Mouse (Mus musculus) forebrain, embryonic 14.5 days (tissue): ENCODE measurements at regions not wholly inside any gene's neighbourhood (a gene's known extent, or its start where the extent isn't known, plus 50 kb on each side); places are given as distances from the start of the nearest gene placed in this dataset.

Source experiments
- ATAC-seq: fragments of 200-750 bp; cut with Nextera tagmentation; 2 replicates; pipeline ENCODE4 v1.8.0; 2017; ENCODE audit warnings: mild to moderate bottlenecking, moderate library complexity
- DNase-seq: peaks from one replicate; pipeline ENCODE4 v3.0.0-alpha.2; 2015; ENCODE audit warnings: low spot score
- H3K27ac ChIP-seq: fragments of 300-500 bp; sonication (generic); 2 replicates; pipeline ENCODE4 v1.5.1; 2014; ENCODE audit warnings: low read depth, mild to moderate bottlenecking, control low read depth, low read length, moderate library complexity
- H3K27me3 ChIP-seq: fragments of 300-500 bp; sonication (generic); replicated peaks from 2 replicates; pipeline ENCODE4 v1.6.1; 2014; ENCODE audit warnings: low read length, control low read depth, mixed read lengths; ENCODE audit not compliant: control insufficient read depth, insufficient read depth
- H3K36me3 ChIP-seq: fragments of 300-500 bp; sonication (generic); 2 replicates; pipeline ENCODE4 v1.6.1; 2014; ENCODE audit warnings: low read length, control low read depth; ENCODE audit not compliant: control insufficient read depth, insufficient read depth
- H3K4me1 ChIP-seq: fragments of 300-500 bp; sonication (generic); 2 replicates; pipeline ENCODE4 v1.6.1; 2014; ENCODE audit warnings: antibody characterized with exemption, low read length, control low read depth; ENCODE audit not compliant: control insufficient read depth, insufficient read depth
- H3K4me2 ChIP-seq: fragments of 300-500 bp; sonication (generic); 2 replicates; pipeline ENCODE4 v1.6.1; 2014; ENCODE audit warnings: mild to moderate bottlenecking, control low read depth, low read length
- H3K4me3 ChIP-seq: fragments of 300-500 bp; sonication (generic); 2 replicates; pipeline ENCODE4 v1.5.1; 2014; ENCODE audit warnings: low read depth, low read length, control low read depth
- H3K9ac ChIP-seq: fragments of 300-500 bp; sonication (generic); 2 replicates; pipeline ENCODE4 v1.6.1; 2014; ENCODE audit warnings: mild to moderate bottlenecking, low read length, control low read depth, moderate library complexity
- H3K9me3 ChIP-seq: fragments of 300-500 bp; sonication (generic); replicated peaks from 2 replicates; pipeline ENCODE4 v1.6.1; 2016; ENCODE audit warnings: low read length, control low read depth, mixed read lengths; ENCODE audit not compliant: control insufficient read depth
- WGBS: fragments of 180-500 bp; shearing (Covaris S2); extraction: QIAGEN DNeasy Blood & Tissue Kit; methylation state at CpG from one replicate; pipeline ENCODE4 v1.1.7; 2014; 5-methylcytosine and 5-hydroxymethylcytosine counted together

GRCm38 (mm10) chr1:177639931-177640846, 89.4 kb upstream of the 1700016C15Rik start:
- H3K27ac ChIP-seq = no peak overlapping the region; the same call in 1 of the 2 replicates

GRCm38 (mm10) chr1:177642712-177643467, 86.7 kb upstream of the 1700016C15Rik start:
- Histone ChIP-seq H3K4me3 (no peak overlapping the region), H3K4me2 (no peak overlapping the region), H3K9ac (no peak overlapping the region), H3K9me3 (no peaks in the 10 kb centered on the region), H3K4me1 (peaks cover 13% of the 10 kb centered on the region), H3K27me3 (no peaks in the 10 kb centered on the region), H3K36me3 (no peaks in the 10 kb centered on the region), H3K27ac (no peak overlapping the region)
- DNase-seq = no peak
- no peak for ATAC-seq
- 80% methylated on average over 10 of the region's 10 CpGs for WGBS

More at GRCm38 (mm10) chr1:177639931-177640846, 89.4 kb upstream of the 1700016C15Rik start:
- Histone ChIP-seq H3K4me1 (peaks cover 13% of the 10 kb centered on the region), H3K9ac (peak overlapping the region; percentile 41; the same call in 1 of the 2 replicates), H3K36me3 (no peaks in the 10 kb centered on the region), H3K4me3 (peak overlapping the region; percentile 18), H3K9me3 (no peaks in the 10 kb centered on the region), H3K27me3 (no peaks in the 10 kb centered on the region), H3K4me2 (peak overlapping the region; percentile 46)
- ATAC-seq = peak; percentile 83
- WGBS = 16% methylated on average over 20 of the region's 20 CpGs
- DNase-seq = peak; percentile 87

GRCm38 (mm10) chr1:177643662-177644061, 86.0 kb upstream of the 1700016C15Rik start:
- DNase-seq = no peak
- Histone ChIP-seq H3K4me1 (peaks cover 13% of the 10 kb centered on the region), H3K4me3 (no peak overlapping the region), H3K36me3 (no peaks in the 10 kb centered on the region), H3K9me3 (no peaks in the 10 kb centered on the region), H3K27ac (no peak overlapping the region), H3K4me2 (no peak overlapping the region), H3K27me3 (no peaks in the 10 kb centered on the region), H3K9ac (no peak overlapping the region)
- WGBS = 73% methylated on average over 3 of the region's 3 CpGs
- no peak for ATAC-seq

GRCm38 (mm10) chr1:177644214-177644613, 85.4 kb upstream of the 1700016C15Rik start:
- DNase-seq (no peak), ATAC-seq (no peak)
- no peak overlapping the region for H3K4me2 ChIP-seq
- no peaks in the 10 kb centered on the region for H3K36me3 ChIP-seq
- no peak overlapping the region for H3K9ac ChIP-seq
- no peak overlapping the region for H3K4me3 ChIP-seq
- H3K9me3 ChIP-seq = no peaks in the 10 kb centered on the region
- 81% methylated on average over 4 of the region's 4 CpGs for WGBS
- no peak overlapping the region for H3K27ac ChIP-seq
- H3K27me3 ChIP-seq = no peaks in the 10 kb centered on the region
- peaks cover 13% of the 10 kb centered on the region for H3K4me1 ChIP-seq

- Histone ChIP-seq H3K9ac (no peak overlapping the region), H3K36me3 (no peaks in the 10 kb centered on the region), H3K4me2 (no peak overlapping the region), H3K27me3 (no peaks in the 10 kb centered on the region), H3K9me3 (no peaks in the 10 kb centered on the region), H3K4me3 (no peak overlapping the region), H3K27ac (no peak overlapping the region), H3K4me1 (peaks cover 8% of the 10 kb centered on the region)
- no peak for ATAC-seq
- no peak for DNase-seq
- WGBS = 66% methylated on average over 4 of the region's 4 CpGs
These were observed 84.3 kb upstream of the 1700016C15Rik start for GRCm38 (mm10) chr1:177645327-177645726.

- DNase-seq (no peak), ATAC-seq (0 out of 2 replicates have a peak, but pooled peaks have one; percentile 18)
- no peaks in the 10 kb centered on the region for H3K27me3 ChIP-seq
- no peak overlapping the region for H3K9ac ChIP-seq
- no peaks in the 10 kb centered on the region for H3K9me3 ChIP-seq
- H3K4me3 ChIP-seq = no peak overlapping the region
- WGBS = 88% methylated on average over 5 of the region's 5 CpGs
- H3K4me2 ChIP-seq = no peak overlapping the region
- H3K4me1 ChIP-seq = peaks cover 1% of the 10 kb centered on the region
- H3K36me3 ChIP-seq = no peaks in the 10 kb centered on the region
- H3K27ac ChIP-seq = no peak overlapping the region
These were observed 83.6 kb upstream of the 1700016C15Rik start for GRCm38 (mm10) chr1:177645897-177646535.

- no peak for DNase-seq
- H3K4me3 ChIP-seq = no peak overlapping the region
- no peak overlapping the region for H3K4me2 ChIP-seq
- H3K4me1 ChIP-seq = no peaks in the 10 kb centered on the region
- no peak for ATAC-seq
- H3K27me3 ChIP-seq = no peaks in the 10 kb centered on the region
- H3K27ac ChIP-seq = no peak overlapping the region
- no peaks in the 10 kb centered on the region for H3K9me3 ChIP-seq
- no peaks in the 10 kb centered on the region for H3K36me3 ChIP-seq
- 85% methylated on average over 1 of the region's 1 CpGs for WGBS
- H3K9ac ChIP-seq = no peak overlapping the region
These were observed 81.7 kb upstream of the 1700016C15Rik start for GRCm38 (mm10) chr1:177647876-177648275.

GRCm38 (mm10) chr1:177648974-177649373, 80.6 kb upstream of the 1700016C15Rik start:
- 93% methylated on average over 4 of the region's 4 CpGs for WGBS
- DNase-seq = no peak

More at GRCm38 (mm10) chr1:177648974-177649373, 80.6 kb upstream of the 1700016C15Rik start:
- Histone ChIP-seq H3K4me1 (no peaks in the 10 kb centered on the region), H3K9me3 (no peaks in the 10 kb centered on the region), H3K4me2 (no peak overlapping the region), H3K27ac (no peak overlapping the region), H3K4me3 (no peak overlapping the region), H3K9ac (no peak overlapping the region), H3K27me3 (no peaks in the 10 kb centered on the region), H3K36me3 (no peaks in the 10 kb centered on the region)
- ATAC-seq = no peak
